Mouse (Mus musculus) stomach, embryonic 16.5 days (tissue): ENCODE data around the gene Scaper. TPM values are rescaled to one million over a fixed set of nuclear protein-coding genes. Genes with fewer than 3 reads are reported as not detected.

ENCODE experiments used
- ATAC-seq: fragments of 200-750 bp; cut with Nextera tagmentation; 2 replicates; pipeline ENCODE4 v1.8.0; 2017; ENCODE audit warnings: moderate number of reproducible peaks, moderate TSS enrichment; ENCODE audit not compliant: insufficient read depth, low FRiP score
- H3K27ac ChIP-seq: fragments of 300-500 bp; sonication (generic); 2 replicates; pipeline ENCODE4 v1.5.1; 2014; ENCODE audit warnings: low read length
- H3K27me3 ChIP-seq: fragments of 300-500 bp; sonication (generic); 2 replicates; pipeline ENCODE4 v1.6.1; 2014; ENCODE audit warnings: low read length, control low read depth, mixed read lengths; ENCODE audit not compliant: control insufficient read depth, insufficient read depth
- H3K36me3 ChIP-seq: fragments of 300-500 bp; sonication (generic); 2 replicates; pipeline ENCODE4 v1.6.1; 2014; ENCODE audit warnings: low read length; ENCODE audit not compliant: control insufficient read depth, insufficient read depth
- H3K4me1 ChIP-seq: fragments of 300-500 bp; sonication (generic); 2 replicates; pipeline ENCODE4 v1.6.1; 2014; ENCODE audit warnings: low read length, control low read depth, mixed read lengths; ENCODE audit not compliant: control insufficient read depth, insufficient read depth
- H3K4me2 ChIP-seq: fragments of 300-500 bp; sonication (generic); 2 replicates; pipeline ENCODE4 v1.6.1; 2014; ENCODE audit warnings: low read depth, low read length, mixed read lengths
- H3K4me3 ChIP-seq: fragments of 300-500 bp; sonication (generic); replicated peaks from 2 replicates; pipeline ENCODE4 v1.5.1; 2014; ENCODE audit warnings: mild to moderate bottlenecking, low read length
- H3K9ac ChIP-seq: fragments of 300-500 bp; sonication (generic); 2 replicates; pipeline ENCODE4 v1.6.1; 2014; ENCODE audit warnings: low read length
- H3K9me3 ChIP-seq: fragments of 300-500 bp; sonication (generic); replicated peaks from 2 replicates; pipeline ENCODE4 v1.6.1; 2016; ENCODE audit warnings: low read length, control low read depth; ENCODE audit not compliant: control insufficient read depth
- WGBS: fragments of 180-500 bp; shearing (Covaris S2); extraction: QIAGEN DNeasy Blood & Tissue Kit; methylation state at CpG from one replicate; pipeline ENCODE4 v1.1.7; 2014; 5-methylcytosine and 5-hydroxymethylcytosine counted together
- polyA plus RNA-seq: library from polyadenylated mRNA; unstranded; fragments of >200 nt; fragmentation: Nextera tagmentation; extraction: Ambion mirVana; gene quantifications from 2 replicates; pipeline ENCODE4 v1.2.1, GENCODE M21; 2015

The Scaper gene
- polyA plus RNA-seq = 9.2 and 9.7 TPM in 2 replicates

DNA sequence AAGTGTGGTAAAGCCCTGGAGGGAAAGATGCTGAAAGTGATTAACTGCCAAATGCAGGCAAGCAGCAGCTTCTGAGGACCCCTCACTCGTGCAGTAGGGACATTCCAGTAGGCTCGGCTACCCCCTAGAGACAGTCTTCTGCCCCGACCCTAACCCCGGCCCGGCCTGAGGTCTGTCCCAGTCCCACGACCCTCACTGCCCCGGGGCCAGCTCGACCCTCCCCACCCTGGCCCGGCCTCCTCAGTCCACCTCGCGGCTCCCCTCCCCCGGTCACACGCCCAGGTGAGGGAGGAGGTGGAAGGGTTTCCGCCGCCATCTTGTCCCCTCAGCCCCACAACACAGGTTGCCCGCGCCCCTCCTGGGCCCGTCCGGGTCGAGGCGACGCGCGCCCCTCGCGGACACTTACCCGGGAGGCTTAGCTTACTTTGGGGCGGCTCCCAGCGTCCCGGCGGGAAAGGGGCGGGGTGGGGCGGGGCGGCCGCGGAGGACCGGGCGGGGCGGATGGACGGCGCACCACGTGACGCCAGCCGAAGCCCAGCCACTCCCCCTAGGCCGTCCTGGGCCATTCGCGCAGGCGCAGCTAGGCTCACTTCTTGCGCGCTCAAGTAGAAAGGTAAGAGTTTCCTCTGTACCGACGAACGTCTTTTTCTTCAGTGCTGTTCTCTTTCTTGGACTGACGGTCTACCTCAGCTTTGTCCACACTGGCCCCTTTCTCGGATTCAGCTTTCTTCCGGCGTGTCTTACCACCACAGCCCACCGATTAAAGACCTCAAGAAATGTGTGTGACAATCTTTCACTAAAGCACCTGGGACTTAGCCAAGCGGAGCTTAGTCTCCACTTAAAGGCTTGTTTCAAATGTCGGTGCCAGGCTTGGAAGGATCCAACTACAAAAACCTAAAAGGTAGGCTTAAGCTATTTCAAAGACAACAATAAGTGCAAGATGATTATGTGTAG lies at the start of gene Scaper:
Scaper (minus strand) TSS at position 456 of the 954 bp plus-strand sequence.
- H3K4me2 ChIP-seq = peak within 1 kb of the TSS; percentile 61
- ATAC-seq = peak; percentile 98
- peak within 1 kb of the TSS; percentile 70 for H3K4me3 ChIP-seq
- WGBS = 1% methylated on average over 54 of the region's 60 CpGs
- peak within 1 kb of the TSS; percentile 84 for H3K9ac ChIP-seq
- H3K27me3 ChIP-seq = no peaks in the 10 kb centered on the region
- H3K9me3 ChIP-seq = no peaks in the 10 kb centered on the region
- no peaks in the 10 kb centered on the region; the same call in 1 of the 2 replicates for H3K4me1 ChIP-seq
- H3K36me3 ChIP-seq = no peaks in the 10 kb centered on the region
- peak within 1 kb of the TSS; percentile 71 for H3K27ac ChIP-seq

DNA sequence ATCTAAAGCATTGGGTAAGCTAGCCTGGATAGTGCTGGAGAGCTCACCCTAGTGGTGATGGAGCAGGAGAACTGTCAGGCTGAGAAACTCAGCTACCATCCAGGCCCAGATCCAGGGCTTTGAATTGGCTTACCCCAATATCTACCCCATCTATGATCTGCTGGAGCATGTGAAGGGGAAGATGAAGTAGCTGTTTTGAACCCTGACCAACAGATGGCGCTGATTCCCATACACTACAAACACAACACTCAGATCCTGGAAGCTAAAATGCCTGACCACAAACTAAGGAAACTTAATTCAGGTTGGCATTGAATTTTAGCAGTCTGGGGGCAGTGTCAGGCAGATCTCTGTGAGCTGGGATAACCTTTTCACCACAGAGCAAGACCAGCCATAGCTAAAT lies 8.9 kb upstream of the Scaper start:
- no peak for ATAC-seq
- H3K4me1 ChIP-seq = no peaks in the 10 kb centered on the region
- H3K4me3 ChIP-seq = no peak overlapping the region
- no peaks in the 10 kb centered on the region for H3K27me3 ChIP-seq
- 0 out of 2 replicates have a peak, but pooled peaks cover 3% of the 10 kb centered on the region for H3K36me3 ChIP-seq
- H3K4me2 ChIP-seq = no peak overlapping the region
- H3K9me3 ChIP-seq = no peaks in the 10 kb centered on the region
- H3K9ac ChIP-seq = no peak overlapping the region
- 24% methylated on average over 1 of the region's 1 CpGs for WGBS
- no peak overlapping the region for H3K27ac ChIP-seq

DNA sequence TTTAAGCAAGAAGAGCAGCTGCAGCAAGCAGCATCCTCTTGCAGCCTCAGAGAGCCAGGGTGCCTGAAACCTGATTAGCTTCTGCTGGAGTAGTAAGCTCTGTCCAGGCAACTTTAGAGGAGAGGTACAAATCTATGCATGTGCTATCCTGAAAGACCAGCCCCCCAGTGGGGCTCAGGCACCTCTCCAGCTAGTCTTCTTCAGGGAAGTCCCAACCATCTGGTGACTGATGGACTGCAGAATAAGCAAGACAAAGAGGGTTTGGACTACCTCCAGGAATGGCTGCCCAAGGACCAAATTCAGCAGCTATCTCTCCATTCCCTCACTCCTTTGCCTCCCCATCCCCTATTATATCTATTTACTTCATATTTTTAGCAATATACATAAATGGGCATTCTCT lies 3.4 kb upstream of the Scaper start:
- H3K9ac ChIP-seq = no peak overlapping the region
- H3K9me3 ChIP-seq = no peaks in the 10 kb centered on the region
- H3K27ac ChIP-seq = no peak overlapping the region
- H3K4me1 ChIP-seq = no peaks in the 10 kb centered on the region; the same call in 1 of the 2 replicates
- 0 out of 2 replicates have a peak, but pooled peaks cover 3% of the 10 kb centered on the region for H3K36me3 ChIP-seq
- H3K27me3 ChIP-seq = no peaks in the 10 kb centered on the region
- no peak for ATAC-seq
- no peak overlapping the region for H3K4me2 ChIP-seq
- no peak overlapping the region for H3K4me3 ChIP-seq

DNA sequence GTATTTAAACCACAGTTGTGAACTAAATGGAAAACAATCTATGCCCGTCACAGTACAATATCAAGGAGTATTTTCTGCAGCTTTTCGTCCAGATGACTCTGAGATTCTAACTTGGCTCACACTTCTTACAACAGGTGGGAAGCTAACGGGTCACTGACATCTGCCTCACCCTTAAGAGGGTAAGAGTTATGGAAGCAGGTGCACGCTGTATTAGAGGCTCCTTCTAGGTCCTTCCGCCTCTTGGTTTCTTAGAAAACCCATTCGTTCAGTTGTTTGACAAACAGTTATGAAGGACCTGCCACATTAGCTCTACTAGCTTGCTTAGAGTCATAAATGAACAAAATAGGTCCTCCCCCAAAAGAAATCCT lies 683 bp upstream of the Scaper start:
- Histone ChIP-seq H3K27ac (no peak overlapping the region), H3K36me3 (no peaks in the 10 kb centered on the region), H3K4me1 (no peaks in the 10 kb centered on the region; the same call in 1 of the 2 replicates), H3K4me3 (peak overlapping the region; percentile 70), H3K9ac (peak overlapping the region; percentile 84), H3K9me3 (no peaks in the 10 kb centered on the region), H3K4me2 (peak overlapping the region; percentile 57), H3K27me3 (no peaks in the 10 kb centered on the region)
- ATAC-seq = no peak
- 18% methylated on average over 6 of the region's 6 CpGs for WGBS

DNA sequence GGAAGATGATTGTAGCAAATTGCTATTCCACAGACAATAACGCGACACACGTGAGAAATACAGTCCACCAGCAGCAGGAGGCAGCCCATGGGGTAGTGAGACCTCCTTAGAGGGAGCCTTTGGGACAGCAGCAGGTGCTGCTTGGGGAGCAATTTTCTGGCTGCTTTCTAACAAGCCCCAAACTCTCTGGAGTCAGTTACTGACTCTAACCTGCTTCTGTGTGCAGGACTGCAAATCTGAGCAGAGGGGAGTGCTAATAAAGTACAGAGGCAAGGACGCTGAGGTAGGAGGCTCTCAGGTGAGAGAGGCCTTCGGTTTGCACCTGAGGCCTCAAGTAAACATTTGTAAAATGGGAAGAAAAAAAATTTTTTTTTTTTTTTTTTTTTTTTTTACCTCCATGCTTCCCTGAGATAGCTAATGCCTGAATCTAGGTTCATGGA lies 675 bp downstream of the Scaper start:
- H3K27me3 ChIP-seq = no peaks in the 10 kb centered on the region
- peak overlapping the region; percentile 61 for H3K4me2 ChIP-seq
- H3K4me3 ChIP-seq = peak overlapping the region; percentile 70
- peak overlapping the region; percentile 84 for H3K9ac ChIP-seq
- no peaks in the 10 kb centered on the region for H3K36me3 ChIP-seq
- H3K9me3 ChIP-seq = no peaks in the 10 kb centered on the region
- H3K4me1 ChIP-seq = no peaks in the 10 kb centered on the region; the same call in 1 of the 2 replicates
- ATAC-seq = no peak
- 38% methylated on average over 5 of the region's 5 CpGs for whole genome bisulfite sequencing
- H3K27ac ChIP-seq = peak overlapping the region; percentile 71

DNA sequence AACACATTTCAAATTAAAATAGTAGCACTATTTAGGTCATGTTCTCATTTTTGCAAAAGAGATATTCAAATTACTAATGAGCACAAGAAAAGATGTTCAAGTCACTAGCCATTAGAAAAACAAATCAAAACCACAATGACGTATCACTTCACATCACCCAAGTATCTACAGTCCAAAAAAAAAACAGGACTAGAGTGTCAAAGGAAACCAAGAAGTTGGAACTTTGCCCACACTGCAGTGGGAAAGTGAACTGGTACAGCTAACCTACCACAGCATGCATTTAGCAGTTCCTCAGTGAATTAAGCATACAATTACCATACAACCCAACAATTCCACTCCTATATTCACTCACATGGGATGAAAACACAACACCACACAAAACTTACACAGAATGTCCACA lies 5.4 kb downstream of the Scaper start:
- Histone ChIP-seq H3K9ac (no peak overlapping the region), H3K27me3 (no peaks in the 10 kb centered on the region), H3K4me3 (no peak overlapping the region), H3K4me1 (no peaks in the 10 kb centered on the region), H3K36me3 (no peaks in the 10 kb centered on the region), H3K27ac (no peak overlapping the region), H3K4me2 (no peak overlapping the region), H3K9me3 (no peaks in the 10 kb centered on the region)
- 69% methylated on average over 1 of the region's 1 CpGs for WGBS
- no peak for ATAC-seq

DNA sequence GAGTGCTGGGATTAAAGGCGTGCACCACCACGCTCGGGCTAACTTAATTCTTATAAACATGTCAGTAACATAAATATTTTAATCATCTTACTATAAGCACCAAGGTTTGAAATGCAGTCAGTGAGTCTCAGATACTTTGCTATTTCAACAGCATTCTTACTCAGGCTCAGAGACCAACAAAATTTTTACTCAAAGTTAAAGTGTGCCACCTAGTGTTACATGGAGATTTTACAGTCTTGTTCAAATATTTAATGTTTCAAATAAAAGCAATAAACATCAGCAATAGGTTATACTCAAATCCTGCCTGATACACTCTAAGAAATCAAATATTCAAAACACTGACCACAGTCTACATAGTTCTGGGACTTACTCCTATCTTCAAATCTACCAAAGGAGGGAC lies 19.3 kb downstream of the Scaper start:
- no peaks in the 10 kb centered on the region for H3K27me3 ChIP-seq
- H3K4me1 ChIP-seq = no peaks in the 10 kb centered on the region
- no peak overlapping the region for H3K27ac ChIP-seq
- no peak for ATAC-seq
- H3K36me3 ChIP-seq = no peaks in the 10 kb centered on the region
- H3K4me3 ChIP-seq = no peak overlapping the region
- no peaks in the 10 kb centered on the region for H3K9me3 ChIP-seq
- 53% methylated on average over 3 of the region's 3 CpGs for WGBS
- no peak overlapping the region for H3K4me2 ChIP-seq
- no peak overlapping the region for H3K9ac ChIP-seq

DNA sequence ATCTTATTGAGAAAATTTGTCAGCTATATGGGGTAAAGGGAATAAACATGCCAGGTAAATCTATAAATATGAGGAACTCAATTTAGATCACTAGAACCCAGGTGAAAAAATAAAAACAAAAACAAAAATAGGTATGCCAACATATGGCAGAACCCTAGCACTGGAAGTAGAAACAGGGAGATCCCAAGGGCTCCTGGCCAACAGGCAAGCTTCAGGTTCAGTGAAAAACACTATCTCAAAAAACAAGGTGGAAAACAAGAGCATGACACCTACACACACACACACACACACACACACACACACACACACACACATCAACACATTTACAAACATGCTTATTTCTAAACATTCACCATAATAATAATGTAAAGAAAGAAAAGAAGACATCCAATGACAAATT lies 21.2 kb downstream of the Scaper start:
- Histone ChIP-seq H3K9ac (no peak overlapping the region), H3K27ac (no peak overlapping the region), H3K36me3 (no peaks in the 10 kb centered on the region), H3K4me3 (no peak overlapping the region), H3K4me1 (no peaks in the 10 kb centered on the region), H3K4me2 (no peak overlapping the region), H3K27me3 (no peaks in the 10 kb centered on the region), H3K9me3 (no peaks in the 10 kb centered on the region)
- ATAC-seq = no peak

DNA sequence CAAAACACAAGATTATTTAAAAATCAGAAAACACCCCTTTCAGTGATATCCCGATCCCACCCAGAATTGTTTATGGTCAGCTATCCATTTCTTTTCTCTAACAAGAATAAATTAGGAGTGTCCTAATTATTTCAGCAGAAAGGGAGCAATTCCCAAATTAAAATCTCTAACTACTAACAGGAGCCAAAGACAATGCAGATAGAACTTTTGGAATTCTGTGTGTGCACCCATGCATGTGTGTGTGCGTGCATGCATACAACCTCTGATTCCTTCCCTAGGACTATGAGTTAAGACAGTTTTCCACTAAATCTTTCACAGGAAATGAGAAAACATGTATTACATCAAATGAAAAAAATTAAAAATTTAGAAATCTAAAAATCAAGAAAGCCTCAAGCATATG lies 26.4 kb downstream of the Scaper start:
- H3K4me2 ChIP-seq = no peak overlapping the region
- H3K36me3 ChIP-seq = no peaks in the 10 kb centered on the region
- 92% methylated on average over 2 of the region's 2 CpGs for WGBS
- H3K9me3 ChIP-seq = no peaks in the 10 kb centered on the region
- no peak overlapping the region for H3K9ac ChIP-seq
- H3K4me3 ChIP-seq = no peak overlapping the region
- H3K4me1 ChIP-seq = no peaks in the 10 kb centered on the region
- ATAC-seq = no peak
- no peak overlapping the region for H3K27ac ChIP-seq
- H3K27me3 ChIP-seq = no peaks in the 10 kb centered on the region
